Mouse (Mus musculus) liver, embryonic 15.5 days (tissue): ENCODE results near the gene 9430038I01Rik. TPM values are rescaled to one million over a fixed set of nuclear protein-coding genes. Genes with fewer than 3 reads are reported as not detected.
"Not testable (repeated sequence)": the region's sequence is repeated elsewhere in the genome, so short reads cannot be mapped to it uniquely, and the experiment has no call there.

Experiments used
- ATAC-seq: fragments of 200-750 bp; cut with Nextera tagmentation; 2 replicates; pipeline ENCODE4 v1.8.0; 2017; ENCODE audit warnings: moderate number of reproducible peaks, mild to moderate bottlenecking, moderate library complexity; ENCODE audit not compliant: insufficient read depth
- H3K27ac ChIP-seq: fragments of 300-500 bp; sonication (generic); replicated peaks from 2 replicates; pipeline ENCODE4 v1.5.1; 2015; ENCODE audit warnings: mild to moderate bottlenecking, inconsistent platforms
- H3K27me3 ChIP-seq: fragments of 300-500 bp; sonication (generic); 2 replicates; pipeline ENCODE4 v1.6.1; 2015; ENCODE audit warnings: mild to moderate bottlenecking, inconsistent platforms
- H3K36me3 ChIP-seq: fragments of 300-500 bp; sonication (generic); replicated peaks from 2 replicates; pipeline ENCODE4 v1.6.1; 2015; ENCODE audit warnings: moderate library complexity, mild to moderate bottlenecking, inconsistent platforms
- H3K4me1 ChIP-seq: fragments of 300-500 bp; sonication (generic); replicated peaks from 2 replicates; pipeline ENCODE4 v1.6.1; 2015; ENCODE audit warnings: inconsistent platforms
- H3K4me2 ChIP-seq: fragments of 300-500 bp; sonication (generic); 2 replicates; pipeline ENCODE4 v1.6.1; 2015; ENCODE audit warnings: moderate library complexity, mild to moderate bottlenecking, inconsistent platforms
- H3K4me3 ChIP-seq: fragments of 300-500 bp; sonication (generic); replicated peaks from 2 replicates; pipeline ENCODE4 v1.5.1; 2015; ENCODE audit warnings: mild to moderate bottlenecking, inconsistent platforms
- H3K9ac ChIP-seq: fragments of 300-500 bp; sonication (generic); 2 replicates; pipeline ENCODE4 v1.6.1; 2015; ENCODE audit warnings: moderate library complexity, mild to moderate bottlenecking, inconsistent platforms
- H3K9me3 ChIP-seq: fragments of 300-500 bp; sonication (generic); replicated peaks from 2 replicates; pipeline ENCODE4 v1.6.1; 2016; ENCODE audit warnings: inconsistent platforms
- WGBS: fragments of 180-500 bp; shearing (Covaris S2); methylation state at CpG from one replicate; pipeline ENCODE4 v1.1.7; 2015; ENCODE audit warnings: mixed read lengths; ENCODE audit not compliant: insufficient replicate concordance; 5-methylcytosine and 5-hydroxymethylcytosine counted together
- polyA plus RNA-seq: library from polyadenylated mRNA; unstranded; fragments of >200 nt; fragmentation: Nextera tagmentation; extraction: Ambion mirVana; gene quantifications from 2 replicates; pipeline ENCODE4 v1.2.1, GENCODE M21; 2015

Gene 9430038I01Rik
- 6.3 and 6.8 TPM in 2 replicates for polyA plus RNA-seq

DNA sequence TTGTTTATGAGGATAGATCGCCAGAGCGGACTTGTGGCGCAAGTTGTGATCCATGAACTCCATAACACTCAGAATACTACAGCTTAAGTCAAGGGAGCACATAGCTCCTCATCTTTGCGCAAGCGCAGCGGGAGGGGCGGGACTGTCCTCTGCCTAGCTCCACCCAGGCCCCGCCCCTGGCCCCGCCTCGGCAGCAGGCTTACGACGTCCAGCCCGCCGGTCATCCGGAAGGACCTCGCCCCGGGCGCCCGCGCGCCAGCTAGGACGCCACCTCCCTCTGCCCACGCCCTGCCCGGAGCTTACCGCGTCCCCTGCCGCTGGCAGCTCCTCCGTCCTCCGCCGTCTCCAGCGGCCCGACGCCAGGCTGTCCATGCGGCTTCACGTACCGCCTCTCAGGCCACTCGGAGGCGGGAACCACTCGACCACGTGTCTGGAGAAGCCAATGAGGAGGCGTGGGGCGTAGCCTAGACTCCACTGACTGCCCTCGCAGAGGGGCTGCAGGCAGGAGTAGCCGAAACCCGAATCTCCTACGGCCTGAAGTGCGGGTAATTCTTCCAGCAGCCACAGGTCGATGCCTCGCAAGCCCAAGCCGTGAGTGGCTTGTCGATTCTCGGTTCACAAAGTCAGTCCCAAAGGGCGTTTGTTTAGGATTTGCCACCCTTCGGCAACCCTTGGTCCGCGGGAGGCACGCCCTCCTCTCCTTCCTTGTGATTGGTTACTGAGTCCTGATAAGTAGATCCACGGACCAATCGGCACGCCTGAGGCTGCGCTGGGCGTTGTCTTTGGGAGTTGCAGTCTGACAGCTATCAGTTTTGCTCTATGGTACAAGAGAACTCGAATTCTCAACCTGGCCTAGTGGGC is at the start of gene 9430038I01Rik:
TSS of gene 9430038I01Rik (minus strand) at position 426 of the 861 bp plus-strand sequence.
- peaks cover 18% of the 10 kb centered on the region for H3K4me1 ChIP-seq
- peak; percentile 98 for ATAC-seq
- no peaks in the 10 kb centered on the region for H3K27me3 ChIP-seq
- peak within 1 kb of the TSS; percentile 91 for H3K4me2 ChIP-seq
- no peaks in the 10 kb centered on the region for H3K36me3 ChIP-seq
- H3K9ac ChIP-seq = peak within 1 kb of the TSS; percentile 67
- no peaks in the 10 kb centered on the region for H3K9me3 ChIP-seq
- H3K4me3 ChIP-seq = peak within 1 kb of the TSS; percentile 82
- H3K27ac ChIP-seq = peak within 1 kb of the TSS; percentile 88
- under 1% methylated on average over 63 of the region's 63 CpGs for WGBS

DNA sequence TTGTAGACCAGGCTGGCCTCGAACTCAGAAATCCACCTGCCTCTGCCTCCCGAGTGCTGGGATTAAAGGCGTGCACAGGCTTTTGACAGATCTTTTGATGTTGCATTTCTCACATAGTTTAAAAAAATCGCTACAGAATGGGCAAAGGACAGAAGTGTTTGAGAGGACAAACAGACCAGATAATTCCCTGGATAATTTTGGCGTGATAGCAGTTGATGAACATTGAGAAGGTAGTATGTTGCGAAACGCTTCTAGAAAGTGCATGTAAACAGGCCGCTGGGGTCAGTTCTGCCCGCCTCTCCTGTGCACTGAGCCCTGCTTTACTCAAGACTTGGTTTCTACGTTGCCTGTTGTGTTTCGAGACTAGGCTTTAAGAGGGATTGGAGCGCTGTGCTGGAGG is 34.8 kb upstream of the 9430038I01Rik start:
- WGBS = 77% methylated on average over 12 of the region's 12 CpGs
- H3K27ac ChIP-seq = no peak overlapping the region
- H3K4me1 ChIP-seq = peaks cover 12% of the 10 kb centered on the region; the same call in 1 of the 2 replicates
- H3K4me2 ChIP-seq = no peak overlapping the region
- H3K27me3 ChIP-seq = no peaks in the 10 kb centered on the region
- ATAC-seq = no peak
- no peak overlapping the region for H3K4me3 ChIP-seq
- no peak overlapping the region for H3K9ac ChIP-seq
- H3K9me3 ChIP-seq = no peaks in the 10 kb centered on the region
- H3K36me3 ChIP-seq = peaks cover 25% of the 10 kb centered on the region

DNA sequence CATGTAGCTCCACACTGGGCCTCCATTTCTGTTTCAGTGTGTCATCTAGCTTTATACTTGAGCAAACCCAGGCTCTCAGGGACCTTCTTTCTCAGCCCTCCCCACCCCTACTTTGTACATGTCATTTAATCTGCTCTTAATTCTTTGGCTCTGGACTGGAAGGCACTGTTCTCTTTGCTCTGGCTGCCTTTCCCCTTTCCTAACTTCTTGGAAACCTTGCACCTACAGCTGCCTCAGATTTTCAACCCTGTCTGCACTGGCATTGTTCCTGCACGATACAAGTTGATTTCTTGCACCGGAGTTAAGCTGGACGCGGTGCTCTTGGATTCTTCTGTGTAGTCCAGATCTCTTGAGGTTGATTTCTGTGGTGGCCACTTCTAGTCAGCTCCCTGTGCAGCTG is 32.4 kb upstream of the 9430038I01Rik start:
- no peak for ATAC-seq
- no peak overlapping the region for H3K27ac ChIP-seq
- peaks cover 14% of the 10 kb centered on the region for H3K36me3 ChIP-seq
- H3K9me3 ChIP-seq = no peaks in the 10 kb centered on the region
- no peak overlapping the region for H3K4me2 ChIP-seq
- no peak overlapping the region for H3K4me3 ChIP-seq
- H3K27me3 ChIP-seq = no peaks in the 10 kb centered on the region
- H3K9ac ChIP-seq = no peak overlapping the region
- H3K4me1 ChIP-seq = peaks cover 26% of the 10 kb centered on the region
- WGBS = 91% methylated on average over 4 of the region's 4 CpGs

DNA sequence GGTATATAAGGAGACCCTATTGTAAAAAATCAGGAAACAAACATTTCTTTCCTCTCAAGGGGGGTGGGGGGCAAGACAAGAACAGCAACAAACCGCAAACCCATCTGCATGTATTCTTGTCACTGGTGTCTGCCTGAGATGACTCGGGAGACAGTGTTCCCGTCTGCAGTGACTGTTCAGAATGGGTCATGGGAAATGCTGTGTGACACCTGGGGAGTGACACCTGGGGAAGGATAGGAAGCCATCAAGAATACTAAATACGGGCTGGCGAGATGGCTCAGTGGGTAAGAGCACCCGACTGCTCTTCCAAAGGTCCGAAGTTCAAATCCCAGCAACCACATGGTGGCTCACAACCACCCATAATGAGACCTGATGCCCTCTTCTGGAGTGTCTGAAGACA is 28.4 kb upstream of the 9430038I01Rik start:
- not testable (repeated sequence) for H3K36me3 ChIP-seq, H3K9me3 ChIP-seq, H3K9ac ChIP-seq, ATAC-seq, H3K27ac ChIP-seq, H3K27me3 ChIP-seq
- Histone ChIP-seq H3K4me1 (peaks cover 42% of the 10 kb centered on the region), H3K4me2 (peak overlapping the region; percentile 86), H3K4me3 (peak overlapping the region; percentile 87; the same call in 1 of the 2 replicates)
- WGBS = 69% methylated on average over 7 of the region's 7 CpGs

DNA sequence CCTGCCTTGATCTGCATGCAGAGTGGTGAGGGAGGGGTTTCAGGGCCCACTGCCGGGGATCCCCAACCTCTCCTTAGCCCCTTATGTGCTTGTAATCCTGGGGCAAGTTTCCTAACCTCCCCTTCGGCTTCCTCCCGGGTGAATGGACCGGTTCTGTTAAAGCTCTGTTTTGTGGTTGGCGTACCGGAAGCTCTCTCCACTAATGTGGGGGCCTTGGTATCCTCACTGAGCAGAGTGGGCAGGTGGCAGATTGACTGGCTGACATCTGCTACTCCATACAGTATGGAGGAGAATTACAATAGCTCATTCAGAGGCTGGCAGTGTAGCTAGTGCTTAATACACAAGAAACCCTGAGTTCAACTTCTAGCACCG is 27.6 kb upstream of the 9430038I01Rik start:
- no peak for ATAC-seq

DNA sequence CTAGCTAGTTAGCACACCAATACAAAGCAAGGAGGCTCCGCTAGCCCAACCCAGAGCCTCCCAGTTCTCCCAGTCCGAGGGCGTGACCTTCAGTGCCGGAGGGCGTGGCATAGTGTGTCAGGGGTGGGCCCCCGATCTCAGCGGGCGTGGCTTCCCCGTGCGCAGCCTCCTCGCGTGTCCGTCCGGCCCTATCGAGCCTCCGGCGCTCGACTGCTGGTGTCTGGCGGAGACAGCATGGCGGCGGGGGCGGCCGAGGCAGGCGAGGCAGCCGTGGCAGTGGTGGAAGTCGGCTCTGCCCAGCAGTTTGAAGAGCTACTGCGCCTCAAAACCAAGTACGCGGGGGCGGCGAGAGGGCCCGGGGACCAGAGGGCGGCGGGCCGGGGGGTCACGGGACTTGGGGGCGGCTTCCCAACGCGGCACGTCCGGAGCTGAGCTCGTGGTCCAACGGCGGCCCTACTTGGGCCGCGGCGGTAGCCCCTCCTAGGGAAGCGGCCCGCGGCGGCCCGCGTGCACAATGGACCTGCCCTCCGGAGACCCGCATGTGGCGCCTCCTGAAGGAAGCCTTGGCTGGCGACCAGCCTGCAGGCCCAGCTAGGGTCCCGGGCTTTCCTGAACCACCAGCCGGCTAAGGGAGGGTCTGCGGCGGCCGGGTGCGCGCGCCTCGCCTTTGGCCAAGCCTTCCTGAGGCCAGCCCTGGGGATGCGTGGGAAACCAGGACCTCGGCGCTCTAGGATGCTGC is 27.0 kb upstream of the 9430038I01Rik start, which contains the start of gene Glrx3:
TSS of gene Glrx3 (plus strand) at position 175 of the 739 bp plus-strand sequence.
- Histone ChIP-seq H3K4me1 (peaks cover 40% of the 10 kb centered on the region), H3K27me3 (no peaks in the 10 kb centered on the region), H3K36me3 (no peaks in the 10 kb centered on the region), H3K27ac (peak within 1 kb of the TSS; percentile 70), H3K9ac (peak within 1 kb of the TSS; percentile 81), H3K4me3 (peak within 1 kb of the TSS; percentile 87), H3K9me3 (no peaks in the 10 kb centered on the region), H3K4me2 (peak within 1 kb of the TSS; percentile 86)
- under 1% methylated on average over 69 of the region's 69 CpGs for WGBS
- ATAC-seq = peak; percentile 97

More for the DNA sequence above, 27.6 kb upstream of the 9430038I01Rik start:
- H3K36me3 ChIP-seq = no peaks in the 10 kb centered on the region
- peak overlapping the region; percentile 87 for H3K4me3 ChIP-seq
- no peaks in the 10 kb centered on the region for H3K9me3 ChIP-seq
- WGBS = 5% methylated on average over 7 of the region's 7 CpGs
- peak overlapping the region; percentile 70 for H3K27ac ChIP-seq
- H3K27me3 ChIP-seq = no peaks in the 10 kb centered on the region
- peak overlapping the region; percentile 86 for H3K4me2 ChIP-seq
- H3K9ac ChIP-seq = peak overlapping the region; percentile 81
- peaks cover 42% of the 10 kb centered on the region for H3K4me1 ChIP-seq

DNA sequence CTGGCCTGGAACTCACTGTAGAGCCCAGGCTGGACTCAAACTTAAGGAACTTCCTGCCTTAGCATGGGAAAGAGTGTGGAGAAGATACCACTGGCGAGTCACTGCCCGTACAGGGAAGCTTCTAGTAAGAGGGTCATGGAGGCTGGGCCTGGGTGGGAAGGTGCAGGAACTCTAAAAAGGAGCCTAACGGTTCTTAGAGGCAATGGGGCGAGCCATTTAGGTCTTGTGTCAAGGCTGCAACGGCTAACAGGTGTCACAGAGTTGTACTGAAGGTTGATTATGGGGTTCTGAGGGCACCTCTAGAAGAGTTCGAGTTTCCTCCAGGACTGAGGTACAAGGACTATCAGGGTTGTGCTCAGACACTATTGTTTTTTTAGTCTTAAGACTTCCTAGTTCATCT is 26.3 kb upstream of the 9430038I01Rik start:
- peaks cover 33% of the 10 kb centered on the region for H3K4me1 ChIP-seq
- no peak overlapping the region; the same call in 1 of the 2 replicates for H3K27ac ChIP-seq
- H3K4me2 ChIP-seq = peak overlapping the region; percentile 86
- H3K4me3 ChIP-seq = peak overlapping the region; percentile 87
- WGBS = 65% methylated on average over 6 of the region's 6 CpGs
- H3K9ac ChIP-seq = no peak overlapping the region
- no peaks in the 10 kb centered on the region for H3K27me3 ChIP-seq
- H3K36me3 ChIP-seq = no peaks in the 10 kb centered on the region
- H3K9me3 ChIP-seq = no peaks in the 10 kb centered on the region
- ATAC-seq = no peak

DNA sequence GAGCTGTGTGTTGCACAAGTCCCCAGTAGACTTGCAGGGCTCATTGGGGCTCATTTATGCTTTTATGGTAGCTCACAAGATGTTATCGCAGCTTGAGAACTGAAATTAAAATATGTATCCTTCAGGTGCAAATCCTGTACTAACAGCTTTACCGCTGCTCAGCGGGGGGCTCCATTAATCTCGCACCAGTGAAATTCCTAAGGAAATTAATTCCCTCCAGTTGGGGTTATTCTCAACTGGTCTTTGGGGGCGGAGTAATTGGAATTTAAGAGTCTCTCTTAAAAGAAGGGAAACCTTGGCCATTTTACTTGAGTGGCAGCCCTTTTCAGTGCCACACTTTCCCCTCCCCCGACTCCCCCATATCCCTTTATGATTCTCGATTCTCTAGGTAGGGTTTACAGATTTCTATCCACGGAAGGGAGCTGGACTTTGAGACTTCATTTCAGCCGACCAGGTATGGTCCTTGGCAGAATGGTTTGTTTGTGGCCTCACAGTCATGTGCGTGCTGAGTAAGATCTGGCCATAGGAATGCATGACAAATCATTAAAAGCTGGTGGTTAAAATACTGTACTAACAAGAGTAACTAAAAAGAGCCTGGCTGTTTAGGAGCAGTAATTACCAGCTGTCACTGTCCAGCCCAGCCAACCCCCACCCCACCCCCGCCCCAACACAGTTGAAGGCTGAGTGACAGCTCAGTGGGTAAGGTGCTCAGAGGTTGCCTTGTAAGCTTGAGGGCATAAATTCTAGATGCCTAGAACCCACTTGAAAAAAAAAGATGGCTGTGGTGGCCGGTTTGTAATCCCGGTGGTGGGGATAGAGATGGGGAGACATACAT is 21.4 kb upstream of the 9430038I01Rik start:
- Histone ChIP-seq H3K4me3 (no peak overlapping the region), H3K9me3 (no peaks in the 10 kb centered on the region), H3K27ac (no peak overlapping the region), H3K27me3 (no peaks in the 10 kb centered on the region), H3K36me3 (no peaks in the 10 kb centered on the region), H3K4me2 (no peak overlapping the region), H3K9ac (no peak overlapping the region), H3K4me1 (peaks cover 7% of the 10 kb centered on the region)
- 62% methylated on average over 13 of the region's 13 CpGs for WGBS
- no peak for ATAC-seq

DNA sequence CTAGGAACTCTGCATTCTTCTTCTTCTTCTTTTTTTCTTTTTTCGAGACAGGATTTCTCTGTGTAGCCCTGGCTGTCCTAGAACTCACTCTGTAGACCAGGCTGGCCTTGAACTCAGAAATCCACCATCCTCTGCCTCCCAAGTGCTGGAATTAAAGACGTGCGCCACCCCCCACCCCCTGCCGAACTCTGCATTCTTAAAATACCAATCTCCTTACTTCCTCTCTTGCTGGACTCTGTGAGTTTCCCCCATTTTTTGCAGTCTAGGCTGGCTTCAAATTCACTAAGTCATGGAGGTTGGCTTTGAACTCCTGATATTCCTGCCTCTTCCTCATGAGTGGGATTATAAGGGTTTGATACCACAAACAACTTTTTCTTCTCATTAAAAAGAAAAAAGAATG is 16.1 kb upstream of the 9430038I01Rik start:
- WGBS = 22% methylated on average over 4 of the region's 4 CpGs
- no peaks in the 10 kb centered on the region for H3K4me1 ChIP-seq
- H3K4me3 ChIP-seq = no peak overlapping the region
- ATAC-seq = no peak
- no peak overlapping the region for H3K4me2 ChIP-seq
- no peak overlapping the region for H3K9ac ChIP-seq
- H3K27me3 ChIP-seq = no peaks in the 10 kb centered on the region
- H3K27ac ChIP-seq = no peak overlapping the region
- H3K9me3 ChIP-seq = no peaks in the 10 kb centered on the region
- H3K36me3 ChIP-seq = no peaks in the 10 kb centered on the region

DNA sequence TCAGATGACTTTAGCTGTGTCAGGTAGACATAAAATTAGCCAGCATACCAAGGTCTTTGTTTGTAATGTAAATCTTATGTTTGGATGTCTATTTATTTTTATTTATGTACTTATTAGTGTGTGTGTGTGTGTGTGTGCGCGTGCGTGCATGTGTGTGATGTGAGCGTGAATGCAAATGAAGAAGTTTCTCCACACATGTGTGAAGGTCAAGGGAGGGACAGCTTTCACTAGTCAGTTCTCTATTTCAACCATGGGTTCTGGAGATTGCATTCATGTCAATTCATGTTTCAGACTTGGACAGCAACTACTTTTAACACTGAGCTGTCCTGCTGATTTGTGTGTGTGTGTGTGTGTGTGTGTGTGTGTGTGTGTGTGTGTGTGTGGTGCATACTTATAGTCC is 10.7 kb upstream of the 9430038I01Rik start:
- Histone ChIP-seq H3K36me3 (no peaks in the 10 kb centered on the region), H3K4me2 (no peak overlapping the region), H3K27ac (no peak overlapping the region), H3K9ac (no peak overlapping the region), H3K9me3 (no peaks in the 10 kb centered on the region), H3K4me1 (no peaks in the 10 kb centered on the region), H3K27me3 (no peaks in the 10 kb centered on the region), H3K4me3 (no peak overlapping the region)
- no peak for ATAC-seq
- WGBS = 81% methylated on average over 4 of the region's 4 CpGs
